Mouse (Mus musculus): ENCODE data around the gene Smarcc2.

GRCm38 (mm10) chr10:128438675-128439279 is 20.3 kb upstream of the Smarcc2 start:
- no peak for TF ChIP-seq CTCF (IDR thresholded peaks at IDR 0.05; ENCODE audit: low read depth)
- no peak for TF ChIP-seq EP300 (IDR thresholded peaks at IDR 0.05; ENCODE audit: low read depth)

Data from heart, postnatal 0 days (tissue).